Mouse (Mus musculus): Measurements from ENCODE around the gene Gria1.

The Gria1 gene

GRCm38 (mm10) chr11:57174165-57174564 lies 163.0 kb downstream of the Gria1 start:
- DNase-seq (ENCODE audit: low read depth, low spot score) = no peak

DNA sequence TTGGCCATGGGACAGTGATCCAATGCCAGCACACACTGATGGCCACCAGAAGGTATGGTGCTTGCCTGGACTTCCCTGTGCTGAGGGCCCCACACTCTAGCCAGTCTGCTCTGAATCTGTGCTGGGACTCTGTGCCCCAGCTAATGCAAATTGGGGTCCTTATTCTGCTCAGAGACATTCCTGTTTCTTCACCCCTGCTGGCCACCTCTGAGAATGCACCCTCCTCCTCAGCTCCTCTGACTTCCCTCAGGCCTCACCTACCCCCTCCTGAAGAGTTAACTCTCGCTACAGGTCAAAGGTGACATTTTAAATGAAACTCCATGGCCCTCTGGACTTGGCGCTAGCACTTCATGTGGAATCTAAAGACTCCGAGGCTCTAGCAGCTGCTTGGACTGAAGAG lies 165.4 kb downstream of the Gria1 start:
- no peak for DNase-seq (ENCODE audit: low read depth, low spot score)

DNA sequence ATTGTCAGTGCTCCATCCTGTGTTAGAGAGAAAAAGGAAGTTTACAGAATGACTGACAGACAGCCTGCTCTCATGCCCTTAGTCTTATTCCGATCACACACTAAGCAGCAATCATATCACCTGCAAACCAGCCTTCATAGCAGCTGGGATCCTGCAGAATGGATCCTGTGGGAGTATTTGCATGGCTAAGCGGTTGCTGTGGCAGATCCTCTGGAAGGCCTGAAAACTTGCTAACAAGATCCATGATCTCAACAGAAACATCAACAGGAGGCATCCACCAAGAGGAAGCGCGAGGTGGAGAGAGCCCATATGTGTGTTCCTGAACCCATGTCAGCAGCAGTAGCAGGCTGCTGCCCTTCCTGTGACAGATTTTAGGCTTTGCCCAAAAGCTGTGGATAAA lies 173.0 kb downstream of the Gria1 start:
- no peak for DNase-seq (ENCODE audit: low read depth, low spot score)

DNA sequence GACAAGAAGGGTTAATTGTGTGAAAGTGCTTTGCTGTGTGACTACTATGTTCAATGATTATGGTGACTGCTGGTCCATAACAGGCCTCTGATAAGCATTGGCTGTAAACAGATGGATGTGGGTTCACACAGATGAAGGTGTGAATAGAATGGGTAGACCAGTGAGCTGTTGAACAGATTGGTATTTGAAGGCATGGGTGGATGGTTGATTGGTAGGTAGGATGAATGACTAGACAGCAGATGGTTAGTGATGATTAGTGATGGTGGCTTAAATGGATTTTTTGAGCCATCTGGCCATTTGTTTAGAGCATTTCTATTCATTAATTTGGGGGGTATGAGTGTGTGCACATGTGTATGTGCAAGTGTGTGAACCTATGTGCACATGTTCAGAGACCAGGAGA lies 173.9 kb downstream of the Gria1 start:
- no peak for DNase-seq (ENCODE audit: low read depth, low spot score)

DNA sequence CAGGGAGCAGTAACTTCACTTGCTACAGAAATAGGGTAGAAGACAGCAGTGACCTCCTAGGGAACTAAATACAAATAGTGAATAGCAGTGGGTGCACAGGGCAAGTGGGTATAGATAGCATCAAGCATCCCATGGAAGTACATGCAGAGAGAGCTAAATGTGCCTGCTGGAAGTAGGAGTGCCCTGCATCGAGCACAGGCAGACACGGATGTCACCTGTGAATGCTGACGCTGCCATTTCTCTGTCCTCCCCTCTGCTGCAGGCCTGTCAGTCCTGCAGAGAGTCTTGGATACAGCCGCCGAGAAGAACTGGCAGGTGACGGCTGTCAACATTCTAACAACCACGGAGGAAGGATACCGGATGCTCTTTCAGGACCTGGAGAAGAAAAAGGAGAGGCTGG lies 178.2 kb downstream of the Gria1 start:
- DNase-seq (ENCODE audit: low read depth, low spot score) = no peak

GRCm38 (mm10) chr11:57194746-57195145 lies 183.6 kb downstream of the Gria1 start:
- DNase-seq (ENCODE audit: low read depth, low spot score) = no peak

DNA sequence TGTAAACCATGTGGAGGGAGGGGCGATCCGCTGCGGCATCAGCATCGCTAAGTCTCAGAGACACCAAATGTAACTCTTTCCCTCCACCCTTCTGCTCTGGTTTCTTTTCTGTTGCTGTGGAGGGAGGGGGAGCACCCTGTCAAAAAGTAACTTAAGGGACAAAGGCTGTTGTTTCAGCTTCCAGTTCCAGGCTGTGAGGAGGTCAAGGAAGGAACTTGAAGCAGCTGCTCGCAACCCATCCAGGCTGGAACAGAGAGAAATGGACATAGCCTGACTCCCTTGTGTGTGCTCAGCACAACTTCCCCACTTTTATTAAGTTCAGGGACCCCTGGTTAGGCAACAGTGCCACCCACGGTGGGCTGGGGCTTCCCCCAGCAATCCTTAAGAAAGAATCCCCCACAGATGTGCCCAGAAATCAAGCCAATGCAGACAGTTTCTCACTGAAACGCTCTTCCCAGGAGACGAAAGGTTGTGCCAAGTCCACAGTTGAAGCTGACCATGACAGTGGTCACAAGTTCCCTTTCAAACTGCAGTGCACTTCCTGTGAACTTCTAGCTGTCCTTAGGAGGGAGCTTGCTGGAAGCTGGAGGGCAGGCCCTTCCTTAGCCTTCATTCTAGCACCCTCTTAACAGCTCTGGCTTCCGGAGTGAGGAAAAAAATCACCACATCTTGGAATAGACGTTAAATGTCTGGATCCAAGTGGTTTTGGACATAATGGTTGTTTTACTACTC lies 190.2 kb downstream of the Gria1 start:
- DNase-seq (ENCODE audit: low read depth, low spot score) = no peak

- DNase-seq (ENCODE audit: low read depth, low spot score) = no peak
These were observed 193.2 kb downstream of the Gria1 start for GRCm38 (mm10) chr11:57204371-57204770.

DNA sequence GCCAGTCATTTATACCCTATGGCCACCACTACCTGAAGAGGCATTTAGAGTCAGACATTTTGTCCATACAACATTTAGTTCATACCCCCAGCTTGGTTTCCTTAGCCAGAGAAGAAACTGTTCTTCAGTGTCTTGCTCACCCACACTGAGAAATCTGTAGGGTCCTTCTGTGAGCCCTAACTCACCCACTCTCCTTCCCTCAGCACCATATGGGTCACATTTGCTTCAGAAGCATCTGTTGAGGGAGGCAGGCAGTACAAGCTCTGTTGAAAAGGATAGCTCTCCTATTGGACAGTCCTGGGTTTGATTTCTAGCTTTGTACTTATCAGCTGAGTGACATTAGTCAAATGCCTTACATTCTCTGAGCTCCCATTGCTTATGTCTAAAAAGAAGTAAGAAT lies 196.1 kb downstream of the Gria1 start:
- no peak for DNase-seq (ENCODE audit: low read depth, low spot score)

GRCm38 (mm10) chr11:57214079-57214478 lies 202.9 kb downstream of the Gria1 start:
- no peak for DNase-seq (ENCODE audit: low read depth, low spot score)

DNA sequence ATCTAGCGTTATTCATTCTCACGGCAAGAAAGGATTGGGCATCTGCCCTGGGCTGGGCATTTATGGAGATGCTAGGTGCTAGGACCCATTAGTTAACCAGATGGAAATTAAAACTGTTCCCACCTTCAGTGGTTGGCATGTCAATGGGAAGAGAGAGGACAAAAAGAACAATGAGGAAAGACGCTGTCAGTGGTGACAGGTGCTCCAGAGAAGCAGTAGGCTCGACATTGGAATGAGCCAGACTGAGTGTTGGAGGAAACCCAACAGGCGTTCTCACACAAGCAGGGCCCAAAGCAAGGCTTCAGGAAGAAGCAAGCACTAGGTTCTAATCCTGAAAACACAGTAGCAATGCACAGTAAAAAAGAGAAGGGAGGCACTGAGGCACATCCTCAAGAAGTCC lies 203.4 kb downstream of the Gria1 start:
- DNase-seq (ENCODE audit: low read depth, low spot score) = no peak

DNA sequence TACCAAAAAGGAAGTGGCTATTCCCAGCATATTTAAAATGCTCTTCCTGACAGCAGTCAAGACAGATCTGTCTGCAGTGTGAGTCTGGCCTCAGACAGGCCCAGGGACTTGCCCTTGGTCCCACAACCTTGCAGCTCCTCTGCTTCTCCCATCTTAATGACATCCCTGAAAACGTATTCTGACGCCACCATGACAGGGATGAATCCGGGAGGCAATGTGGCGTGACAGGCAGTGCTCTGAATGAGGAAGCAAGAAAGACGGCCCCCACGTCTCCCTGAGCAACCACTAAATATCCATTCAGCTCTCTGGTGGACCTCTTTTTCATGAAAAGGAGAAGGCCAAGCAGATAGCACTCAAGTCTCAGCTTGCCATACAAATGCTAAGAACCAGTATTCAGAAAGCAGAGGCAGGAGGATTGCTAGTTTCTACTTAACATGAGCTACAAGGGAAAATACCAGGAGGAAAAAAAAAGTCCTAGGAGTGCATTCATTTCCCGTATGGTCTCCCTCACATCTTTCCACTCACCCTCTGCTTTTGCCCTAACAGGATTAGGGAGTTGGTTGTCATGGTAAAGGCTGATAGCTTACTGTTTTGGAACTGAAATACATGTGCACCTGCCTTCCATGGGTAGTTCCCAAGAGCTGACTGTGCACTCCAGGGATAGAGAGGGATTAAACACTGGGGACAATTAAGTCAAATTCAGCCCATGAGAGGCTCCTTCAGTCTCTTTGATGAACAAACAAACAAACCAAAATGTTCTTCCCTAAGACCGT lies 211.8 kb downstream of the Gria1 start:
- DNase-seq (ENCODE audit: low read depth, low spot score) = no peak

GRCm38 (mm10) chr11:57235446-57235845 lies 224.3 kb downstream of the Gria1 start:
- DNase-seq (ENCODE audit: low read depth, low spot score) = no peak

- no peak for DNase-seq (ENCODE audit: low read depth, low spot score)
These were observed 225.2 kb downstream of the Gria1 start for GRCm38 (mm10) chr11:57236431-57236830.

DNA sequence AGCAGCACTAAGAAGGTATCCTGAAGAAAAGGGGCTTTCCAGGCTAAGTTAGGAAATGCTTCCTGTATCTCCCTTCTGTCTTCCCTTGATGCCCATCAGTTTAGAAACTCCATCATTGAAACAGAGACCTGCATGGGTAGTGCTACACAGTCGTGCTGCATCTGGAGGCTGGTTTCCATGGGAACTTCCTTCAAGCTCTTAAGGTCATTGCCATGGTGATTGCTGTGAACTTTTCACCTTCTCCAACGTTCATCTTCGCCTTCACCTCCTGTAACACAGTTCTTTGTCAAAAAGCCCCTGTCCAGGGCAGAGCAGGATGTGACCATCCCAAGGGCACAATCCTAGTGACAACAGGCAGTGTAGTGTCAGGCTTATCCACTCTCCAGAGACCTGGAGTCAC lies 228.6 kb downstream of the Gria1 start:
- no peak for DNase-seq (ENCODE audit: low read depth, low spot score)

DNA sequence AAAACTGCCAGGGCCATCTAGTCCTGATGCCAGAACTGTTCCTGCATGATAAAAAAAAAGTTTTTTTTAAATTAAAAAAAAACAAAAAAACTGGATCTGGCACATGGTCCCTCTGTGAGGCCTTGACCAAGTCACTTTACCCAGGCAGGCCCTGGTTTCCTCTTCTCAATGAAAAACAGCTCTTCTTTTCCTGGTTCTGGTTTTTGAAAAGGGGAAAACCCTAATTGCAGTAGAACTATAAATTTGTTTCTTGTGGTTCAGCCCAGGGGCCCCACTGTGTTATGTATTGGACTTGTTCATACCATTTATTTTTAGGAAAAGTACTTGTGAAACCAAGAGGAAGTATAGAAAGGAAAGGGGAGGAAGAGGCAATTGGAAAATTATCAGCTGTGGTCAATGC lies 232.6 kb downstream of the Gria1 start:
- DNase-seq (ENCODE audit: low read depth, low spot score) = no peak

GRCm38 (mm10) chr11:57244543-57244942 lies 233.4 kb downstream of the Gria1 start:
- no peak for DNase-seq (ENCODE audit: low read depth, low spot score)

- DNase-seq (ENCODE audit: low read depth, low spot score) = no peak
These were observed 237.7 kb downstream of the Gria1 start for GRCm38 (mm10) chr11:57248870-57249269.

DNA sequence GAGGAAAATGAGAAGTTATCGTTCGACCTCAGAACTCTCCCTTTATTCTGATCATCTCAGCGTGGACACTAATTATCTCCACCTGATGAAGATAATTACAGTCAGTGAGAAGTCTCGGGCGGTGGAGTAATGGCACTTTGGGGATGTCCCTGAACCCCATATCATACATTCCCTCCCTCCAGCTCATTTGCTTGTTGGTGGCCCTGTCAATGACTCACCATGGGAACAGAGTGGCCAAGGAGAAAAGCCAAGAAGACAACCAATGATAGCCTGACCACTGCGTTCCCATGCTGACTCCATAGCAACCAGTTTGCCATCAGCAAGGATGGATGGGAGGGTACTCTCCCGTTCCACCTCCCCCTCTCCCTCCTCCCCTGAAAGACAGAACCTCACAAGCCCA lies 238.9 kb downstream of the Gria1 start:
- no peak for DNase-seq (ENCODE audit: low read depth, low spot score)

DNA sequence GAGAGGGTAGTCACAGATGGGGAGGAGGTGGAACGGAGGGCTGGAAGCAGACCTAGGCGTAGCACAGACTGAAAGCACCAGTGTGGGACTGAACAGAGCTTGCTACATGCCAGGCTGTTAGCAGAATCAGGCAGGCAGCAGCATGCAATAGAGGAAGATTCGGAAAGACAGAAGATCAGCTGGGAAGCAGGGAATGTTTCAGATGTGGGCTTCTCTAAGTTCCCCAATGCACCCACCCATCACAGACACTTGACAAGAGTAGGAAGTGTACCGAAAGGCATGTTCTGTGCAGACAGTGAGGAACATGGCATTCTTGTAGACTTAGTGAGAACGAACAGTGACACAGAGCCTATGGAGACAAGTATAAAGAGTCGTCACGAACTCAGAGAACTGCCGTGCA lies 260.5 kb downstream of the Gria1 start:
- no peak for DNase-seq (ENCODE audit: low read depth, low spot score)

DNA sequence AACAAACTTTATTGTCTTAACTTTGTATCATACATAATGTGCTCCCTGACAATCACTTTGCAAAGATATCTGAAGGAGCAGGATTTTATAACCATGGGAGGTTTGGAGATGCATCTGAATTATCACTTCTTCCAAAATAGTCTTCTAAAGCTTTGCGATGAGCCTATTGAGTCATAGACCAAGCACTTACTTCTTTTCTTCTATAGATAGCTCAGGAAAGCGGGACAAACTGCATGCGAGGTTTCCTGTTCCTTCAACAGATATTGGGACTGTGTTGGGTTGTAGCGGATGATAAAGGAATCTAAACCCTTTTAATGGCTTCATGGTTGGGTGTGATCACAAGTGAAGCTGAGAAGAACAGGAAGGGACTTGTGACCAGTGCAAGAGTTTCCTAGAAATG lies 263.5 kb downstream of the Gria1 start:
- DNase-seq (ENCODE audit: low read depth, low spot score) = no peak

DNA sequence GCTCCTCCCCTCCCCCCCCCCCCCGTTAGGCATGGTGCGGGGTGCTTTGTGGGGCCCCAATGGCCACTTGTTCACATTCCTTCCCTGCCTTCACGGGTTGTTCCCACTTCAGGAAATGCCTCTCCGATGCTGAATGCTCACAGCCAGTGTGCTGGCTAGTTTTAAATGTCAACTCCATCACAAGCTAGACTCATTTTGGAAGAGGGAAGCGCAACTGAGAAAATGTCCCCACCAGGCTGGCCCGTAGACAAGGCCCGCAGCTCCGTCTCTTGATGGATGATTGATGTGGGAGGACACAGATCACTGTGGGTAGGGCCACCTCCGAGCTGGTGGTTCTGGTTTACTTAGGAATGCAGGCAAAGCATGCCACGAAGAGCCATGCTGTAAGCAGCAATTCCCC lies 266.9 kb downstream of the Gria1 start:
- no peak for DNase-seq (ENCODE audit: low read depth, low spot score)

DNA sequence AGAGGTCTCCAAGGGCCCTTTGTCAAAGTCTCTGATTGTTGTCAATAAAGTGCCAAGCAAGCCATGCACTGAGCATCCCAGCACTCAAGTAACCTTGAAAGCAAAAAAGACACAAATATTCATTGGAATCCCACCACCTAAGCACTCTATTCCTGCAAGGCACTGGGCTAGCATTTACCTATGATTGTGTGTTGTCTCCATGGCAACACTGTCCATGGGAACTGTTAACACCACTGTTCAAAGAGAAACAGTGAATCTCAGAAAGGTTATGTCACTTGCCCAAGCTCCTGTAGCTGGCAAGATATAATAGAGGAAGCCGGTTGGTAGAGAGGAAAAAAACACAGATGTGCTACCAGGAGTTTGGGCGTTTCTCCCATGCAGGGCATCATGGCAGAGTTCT lies 274.9 kb downstream of the Gria1 start:
- no peak for DNase-seq (ENCODE audit: low read depth, low spot score)

Data from A20 (cell line).